Mouse (Mus musculus) adrenal gland, postnatal 25 days (tissue): Measurements from ENCODE around the gene Dap. TPM values are rescaled to one million over a fixed set of nuclear protein-coding genes. Genes with fewer than 3 reads are reported as not detected.

Experiments
- DNase-seq: peaks from one replicate; pipeline ENCODE4 v3.0.0; 2021; ENCODE audit warnings: mixed read lengths
- total RNA-seq: library from RNA; stranded (reverse); gene quantifications from 2 replicates; pipeline ENCODE4 v1.2.3, GENCODE M21; 2021

The Dap gene
- total RNA-seq, 1 experiment from 2014 or later = 86.7 TPM

GRCm38 (mm10) chr15:31302293-31302990, 78.3 kb downstream of the Dap start:
- no peak for DNase-seq

- DNase-seq = no peak
These were observed 80.2 kb downstream of the Dap start for GRCm38 (mm10) chr15:31304302-31304701.

GRCm38 (mm10) chr15:31305181-31305580, 81.1 kb downstream of the Dap start:
- no peak for DNase-seq

GRCm38 (mm10) chr15:31306726-31307125, 82.6 kb downstream of the Dap start:
- DNase-seq = no peak

- DNase-seq = no peak
These were observed 85.4 kb downstream of the Dap start for GRCm38 (mm10) chr15:31309526-31309925.

- DNase-seq = no peak
These were observed 87.9 kb downstream of the Dap start for GRCm38 (mm10) chr15:31312001-31312400.

- peak; percentile 80 for DNase-seq
These were observed 91.6 kb downstream of the Dap start for GRCm38 (mm10) chr15:31315630-31316231.

- no peak for DNase-seq
These were observed 93.1 kb downstream of the Dap start for GRCm38 (mm10) chr15:31317056-31317805.

GRCm38 (mm10) chr15:31318158-31318955, 94.2 kb downstream of the Dap start:
- DNase-seq = no peak

- no peak for DNase-seq
These were observed 94.9 kb downstream of the Dap start for GRCm38 (mm10) chr15:31319046-31319445.

GRCm38 (mm10) chr15:31320598-31321377, 96.7 kb downstream of the Dap start:
- DNase-seq = no peak

GRCm38 (mm10) chr15:31323684-31324083, 99.6 kb downstream of the Dap start:
- DNase-seq = no peak

Other genes starting within 250 kb of the Dap start
- 0.82 and 1.5 TPM in 2 replicates for gene Ankrd33b, start 143.4 kb downstream of the Dap start, total RNA-seq
- 2.0 and 3.6 TPM in 2 replicates for gene Ropn1l, start 229.4 kb downstream of the Dap start, total RNA-seq